Mouse (Mus musculus): ENCODE measurements at regions not wholly inside any gene's neighbourhood (a gene's known extent, or its start where the extent isn't known, plus 50 kb on each side); places are given as distances from the start of the nearest gene placed in this dataset.

- no peaks in the 10 kb centered on the region for H3K4me1 ChIP-seq (ENCODE audit: control insufficient read depth in 1 of 2, insufficient read depth in 2 of 2, low read length in 2 of 2)
- H3K9ac ChIP-seq (ENCODE audit: control insufficient read depth, low read depth, low read length, poor library complexity, severe bottlenecking) = no peak overlapping the region
- no peak for TF ChIP-seq RCOR1 (IDR thresholded peaks at IDR 0.05; ENCODE audit: low read depth, low read length)
- no peak for TF ChIP-seq GATA1 (IDR thresholded peaks at IDR 0.05; ENCODE audit: low read depth, low read length)
- TF ChIP-seq MAZ (IDR thresholded peaks at IDR 0.05; ENCODE audit: low read depth, low read length) = no peak
- no peak for TF ChIP-seq ZC3H11A (IDR thresholded peaks at IDR 0.05; ENCODE audit: low read depth, low read length)
- no peak for TF ChIP-seq SIN3A (IDR thresholded peaks at IDR 0.05; ENCODE audit: low read length)
- no peak for TF ChIP-seq UBTF (IDR thresholded peaks at IDR 0.05; ENCODE audit: borderline replicate concordance, insufficient read depth, low read depth, low read length)
- TF ChIP-seq USF2 (IDR thresholded peaks at IDR 0.05; ENCODE audit: borderline replicate concordance in 1 of 2, insufficient read depth in 1 of 2, low read depth in 1 of 2, low read length in 2 of 2) = no peak
- no peak for TF ChIP-seq TAL1 (IDR thresholded peaks at IDR 0.05; ENCODE audit: low read length)
- TF ChIP-seq E2F4 (IDR thresholded peaks at IDR 0.05; ENCODE audit: borderline replicate concordance, low read depth, low read length) = no peak
- TF ChIP-seq EP300 (IDR thresholded peaks at IDR 0.05; ENCODE audit: low read depth in 1 of 2, low read length in 2 of 2) = no peak
- TF ChIP-seq MAFK (IDR thresholded peaks at IDR 0.05; ENCODE audit: borderline replicate concordance, low read depth, low read length) = no peak
- TF ChIP-seq CTCF (IDR thresholded peaks at IDR 0.05 in 2 of 3, conservative IDR thresholded peaks at IDR 0.05 in 1 of 3; ENCODE audit: control insufficient read depth in 1 of 3, insufficient read depth in 1 of 3, low read depth in 2 of 3, low read length in 3 of 3, poor library complexity in 1 of 3, severe bottlenecking in 1 of 3) = no peak
- no peak for TF ChIP-seq POLR2A (IDR thresholded peaks at IDR 0.05; ENCODE audit: control insufficient read depth in 1 of 2, insufficient read depth in 1 of 2, low read depth in 1 of 2, low read length in 2 of 2, poor library complexity in 1 of 2)
- TF ChIP-seq MEF2A (IDR thresholded peaks at IDR 0.05; ENCODE audit: extremely low read depth, insufficient replicate concordance, low read depth, low read length, poor library complexity, severe bottlenecking) = no peak
- TF ChIP-seq GABPA (IDR thresholded peaks at IDR 0.05; ENCODE audit: low read depth, low read length) = no peak
- no peak for TF ChIP-seq ETS1 (IDR thresholded peaks at IDR 0.05; ENCODE audit: low read depth, low read length)
- no peak for TF ChIP-seq POLR2AphosphoS2 (IDR thresholded peaks at IDR 0.05; ENCODE audit: low read length)
- TF ChIP-seq MXI1 (IDR thresholded peaks at IDR 0.05; ENCODE audit: low read depth, low read length) = no peak
- TF ChIP-seq NRF1 (IDR thresholded peaks at IDR 0.05; ENCODE audit: insufficient read depth, low read depth, low read length, poor library complexity, severe bottlenecking) = no peak
- peaks cover 11 to 20% of the 10 kb centered on the region in 2 experiments for H3K27me3 ChIP-seq (ENCODE audit: control insufficient read depth in 1 of 2, insufficient read depth in 2 of 2, low read length in 2 of 2)
- no peaks in the 10 kb centered on the region for H3K36me3 ChIP-seq (ENCODE audit: control insufficient read depth in 1 of 2, insufficient read depth in 2 of 2, low read length in 2 of 2)
- DNase-seq (ENCODE audit: low read depth, low spot score) = no peak
- no peaks in the 10 kb centered on the region for H3K9me3 ChIP-seq (replicated peaks; ENCODE audit: insufficient read depth, low read length)
- no peak overlapping the region for H3K27ac ChIP-seq (ENCODE audit: control insufficient read depth, low read depth, low read length)
- no peaks in the 10 kb centered on the region for H3K79me2 ChIP-seq (ENCODE audit: control insufficient read depth, insufficient read depth, low read length, poor library complexity)
- no peak overlapping the region for H3K4me3 ChIP-seq (ENCODE audit: control insufficient read depth in 1 of 2, insufficient read depth in 1 of 2, low read depth in 2 of 2, low read length in 2 of 2)
Measured at GRCm38 (mm10) chr2:93131825-93132623, 55.3 kb upstream of the Trp53i11 start.

DNA sequence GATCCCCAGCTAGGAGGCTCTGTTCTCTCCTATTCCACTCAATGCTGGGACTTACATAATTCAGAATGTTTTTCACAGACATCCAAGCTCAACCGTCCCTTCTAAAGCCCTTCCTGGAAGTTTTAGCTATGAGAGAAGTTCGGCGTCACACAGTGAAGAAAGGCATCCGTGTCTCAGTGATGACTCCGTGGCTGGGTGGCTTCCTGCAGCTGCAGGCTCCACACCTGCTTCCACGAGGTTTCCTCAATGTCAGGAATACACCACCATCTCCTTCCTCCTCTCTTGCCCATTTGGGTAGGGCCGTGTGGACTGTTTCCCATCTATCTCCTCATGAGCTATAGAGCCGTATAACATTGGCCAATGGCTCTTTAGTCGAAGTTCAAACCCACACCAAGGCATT lies 56.1 kb upstream of the Trp53i11 start:
- no peak for DNase-seq (ENCODE audit: low read depth, low spot score)
- no peak overlapping the region for H3K4me3 ChIP-seq (ENCODE audit: control insufficient read depth in 1 of 2, insufficient read depth in 1 of 2, low read depth in 2 of 2, low read length in 2 of 2)

More for the DNA sequence above, 56.1 kb upstream of the Trp53i11 start:
- Histone ChIP-seq H3K27ac (ENCODE audit: control insufficient read depth, low read depth, low read length) (no peak overlapping the region), H3K79me2 (ENCODE audit: control insufficient read depth, insufficient read depth, low read length, poor library complexity) (no peaks in the 10 kb centered on the region), H3K9ac (ENCODE audit: control insufficient read depth, low read depth, low read length, poor library complexity, severe bottlenecking) (no peak overlapping the region), H3K4me1 (ENCODE audit: control insufficient read depth in 1 of 2, insufficient read depth in 2 of 2, low read length in 2 of 2) (no peaks in the 10 kb centered on the region), H3K9me3 (replicated peaks; ENCODE audit: insufficient read depth, low read length) (no peaks in the 10 kb centered on the region), H3K36me3 (ENCODE audit: control insufficient read depth in 1 of 2, insufficient read depth in 2 of 2, low read length in 2 of 2) (no peaks in the 10 kb centered on the region), H3K27me3 (ENCODE audit: control insufficient read depth in 1 of 2, insufficient read depth in 2 of 2, low read length in 2 of 2) (peaks cover 8 to 20% of the 10 kb centered on the region in 2 experiments)
- no peak for TF ChIP-seq MYC (IDR thresholded peaks at IDR 0.05; ENCODE audit: low read depth, low read length)
